Mouse (Mus musculus): ENCODE measurements around the gene Clcn5. TPM values are rescaled to one million over a fixed set of nuclear protein-coding genes. Genes with fewer than 3 reads are reported as not detected.

Clcn5 gene
- polyA plus RNA-seq (2017; shearing (Covaris generic)), result 4.7 TPM

GRCm38 (mm10) chrX:7319089-7319721, at the start of gene Clcn5:
TSS of gene Clcn5 (minus strand) at chrX:7319358.

Other genes with a start within 250 kb of the Clcn5 start
- gene Usp27x, start 56.5 kb upstream of the Clcn5 start, polyA plus RNA-seq (2017; shearing (Covaris generic)), result 0.49 TPM

All from inflammation-experienced regulatory T-cells, adult 16 weeks (primary cell).